Mouse (Mus musculus): ENCODE data around the gene Krt81.

Gene Krt81

DNA sequence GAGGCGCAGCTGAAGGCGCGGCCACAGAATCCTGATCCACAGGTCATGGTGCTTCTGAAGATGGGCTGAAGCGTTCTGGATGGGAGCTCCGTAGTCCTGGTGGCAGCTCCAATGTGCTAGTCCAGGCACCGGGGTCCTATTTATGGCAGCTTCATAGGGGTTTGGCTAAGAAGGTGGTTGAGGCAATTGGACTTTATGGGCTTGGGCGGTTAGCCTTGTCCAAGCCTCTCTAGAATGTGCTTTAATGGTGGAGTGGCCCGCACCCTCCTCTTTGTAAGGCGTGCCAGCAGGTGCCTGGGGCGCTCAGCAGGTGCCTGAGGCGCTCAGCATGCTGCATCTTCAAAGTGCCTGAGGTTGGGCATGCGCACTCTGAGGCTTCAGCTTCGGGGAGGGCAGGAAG, at the start of gene Krt81:
Krt81 (minus strand) TSS at position 101 of the 400 bp plus-strand sequence.
- no peak for DNase-seq (ENCODE audit: low spot score)

DNA sequence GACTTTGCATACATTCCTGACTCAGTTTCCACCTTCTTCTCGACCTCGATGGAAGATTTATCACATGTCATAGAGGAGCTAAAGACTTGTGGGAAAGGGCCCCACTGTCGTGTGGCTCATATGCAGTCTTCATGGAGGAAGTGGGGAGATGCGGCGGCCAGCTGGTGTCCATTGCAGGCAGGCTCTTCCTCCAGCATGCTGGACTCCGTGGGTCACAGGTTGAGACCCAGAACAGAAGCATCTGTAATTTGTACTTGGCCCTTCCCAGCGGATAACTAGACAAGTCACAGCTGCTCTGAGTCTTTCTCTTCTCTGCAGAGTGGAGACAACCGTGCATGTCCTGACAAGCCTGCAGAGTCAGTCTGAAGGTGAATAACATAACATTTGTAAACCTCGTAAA, 44.7 kb upstream of the Krt81 start:
- DNase-seq (ENCODE audit: low spot score) = no peak

DNA sequence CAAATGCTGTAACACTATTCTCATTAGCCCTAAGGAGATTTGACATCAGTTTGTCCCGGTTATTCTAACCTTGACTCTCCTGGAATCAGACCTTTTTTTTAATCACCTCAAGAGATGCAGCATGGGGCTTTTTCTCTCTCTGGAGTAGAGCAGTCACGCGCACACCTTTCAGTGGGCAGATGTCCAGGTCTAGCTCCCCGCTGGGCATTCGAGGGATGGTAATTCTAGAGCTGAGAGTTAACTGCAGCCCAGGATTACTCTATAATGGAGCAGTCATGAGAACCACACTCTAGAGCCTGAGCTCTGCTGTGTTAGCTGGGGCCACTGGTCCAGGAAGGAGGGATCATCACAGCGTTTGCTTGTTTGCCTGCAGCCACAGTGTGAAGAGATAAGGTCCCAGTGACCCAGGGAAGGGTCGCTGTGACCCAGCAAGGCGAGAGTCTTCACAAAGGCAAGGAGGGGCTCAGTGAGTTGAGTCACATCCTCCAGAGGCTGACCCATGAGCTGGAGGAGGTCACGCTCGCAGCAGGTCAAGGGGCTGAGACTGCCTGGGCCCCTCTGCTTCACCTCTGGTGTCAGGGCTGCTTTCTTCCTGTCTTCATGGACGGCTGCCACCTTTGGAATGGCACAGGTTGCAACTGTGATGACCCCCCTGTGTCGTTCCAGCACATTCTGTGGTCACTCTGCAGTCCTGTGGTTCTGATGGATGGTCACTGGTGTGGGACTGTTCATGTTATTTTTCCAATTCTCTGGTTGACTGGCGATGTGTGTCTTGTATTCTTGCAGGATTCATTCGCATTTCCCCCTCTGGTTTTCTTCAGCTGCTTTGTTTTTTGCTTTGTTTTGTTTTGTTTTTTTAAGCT, 43.6 kb upstream of the Krt81 start:
- DNase-seq (ENCODE audit: low spot score) = no peak

DNA sequence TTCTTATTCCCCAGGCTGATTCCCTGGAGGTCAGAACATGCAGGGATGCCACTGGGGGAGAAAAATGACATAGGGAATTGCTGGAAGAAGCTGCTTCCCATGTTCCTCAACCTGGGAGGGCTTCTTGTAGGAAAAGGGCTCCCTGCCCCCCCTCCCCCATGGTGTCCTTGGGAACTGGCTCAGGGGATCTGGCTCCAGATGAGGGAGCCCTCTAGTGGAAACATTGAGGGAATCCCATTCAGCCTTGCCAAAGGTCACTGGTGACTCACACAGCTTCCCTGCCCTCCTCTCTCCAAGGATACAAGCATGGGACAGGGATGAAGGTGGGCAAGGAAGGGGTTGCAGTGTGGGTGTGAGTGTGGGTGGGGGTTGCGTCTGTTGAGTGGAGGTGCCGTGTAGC, 33.6 kb upstream of the Krt81 start:
- no peak for DNase-seq (ENCODE audit: low spot score)

DNA sequence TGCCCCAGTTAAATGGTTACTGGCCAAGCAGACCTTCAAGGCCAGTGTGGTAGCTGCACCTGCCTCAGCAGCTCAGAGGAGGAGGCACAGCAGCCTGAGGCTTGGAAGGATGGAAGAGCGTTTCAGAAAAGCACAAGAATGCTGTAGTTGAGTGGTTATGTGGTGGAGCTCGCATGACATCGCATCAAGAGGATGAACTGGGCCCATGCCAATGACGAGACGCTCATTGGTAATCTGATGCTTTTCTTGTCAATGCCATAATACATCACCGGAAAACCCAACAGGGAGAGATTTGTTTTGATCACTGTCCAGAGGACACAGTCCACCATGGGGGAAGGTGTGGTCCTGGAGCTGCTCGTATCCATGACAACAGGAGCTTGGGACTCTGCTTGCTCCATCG, 31.7 kb upstream of the Krt81 start:
- no peak for DNase-seq (ENCODE audit: low spot score)

DNA sequence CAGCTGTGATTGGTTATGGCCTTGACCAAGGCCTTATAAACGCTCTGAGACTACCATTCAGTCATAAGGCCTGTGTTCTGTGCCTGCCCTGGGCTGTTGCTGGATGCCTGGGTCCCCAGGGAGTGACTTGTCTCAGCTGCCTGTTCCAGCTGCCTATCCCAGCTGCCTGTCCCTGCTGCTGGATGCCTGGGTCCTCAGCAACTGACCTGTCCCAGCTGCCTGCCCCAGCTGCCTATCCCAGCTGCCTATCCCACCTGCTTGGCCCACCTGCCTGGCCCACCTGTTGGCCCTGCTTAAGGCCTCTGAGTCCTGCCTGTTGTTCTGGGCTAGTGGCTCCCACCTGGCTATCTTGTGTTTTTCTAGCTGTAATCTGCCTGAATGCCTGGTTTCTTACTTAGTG, 30.7 kb upstream of the Krt81 start:
- no peak for DNase-seq (ENCODE audit: low spot score)

DNA sequence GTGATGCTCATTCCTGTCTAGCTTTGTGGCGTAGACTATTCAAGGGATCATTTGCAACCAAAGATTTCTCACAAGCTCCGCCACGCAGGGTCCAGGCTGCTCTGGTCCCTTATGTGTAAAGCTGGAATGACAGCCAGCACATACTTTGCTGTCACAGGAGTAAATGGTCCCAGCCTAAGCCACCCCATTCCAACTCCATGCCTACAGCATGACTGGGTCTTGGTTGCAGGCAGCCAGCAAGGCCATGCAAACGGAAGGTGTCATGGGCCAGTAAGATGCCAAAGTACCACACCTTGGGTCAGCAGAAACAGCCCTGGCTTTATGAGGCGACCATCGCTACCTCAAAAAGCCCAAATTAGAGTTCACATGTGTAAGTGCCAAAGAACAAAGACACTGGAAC, 30.2 kb upstream of the Krt81 start:
- no peak for DNase-seq (ENCODE audit: low spot score)

DNA sequence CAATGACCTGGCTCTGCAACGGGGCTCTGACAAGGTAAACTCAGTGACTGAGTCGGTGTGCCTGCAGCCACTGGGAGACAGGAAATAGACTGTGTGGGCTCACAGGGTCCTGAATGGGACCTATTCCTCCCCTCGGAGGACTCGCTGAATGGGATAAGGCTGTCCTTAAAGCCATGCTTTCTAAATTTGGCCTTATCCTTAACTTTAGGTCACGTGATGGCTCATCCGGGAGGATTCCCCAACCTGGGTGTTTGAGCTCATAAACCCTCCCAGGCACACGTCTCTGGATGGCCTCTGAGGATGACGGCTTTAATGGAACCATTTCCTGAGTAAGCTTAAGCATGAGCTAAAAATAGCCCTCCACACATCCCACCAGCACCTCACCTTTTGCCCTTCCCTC, 29.2 kb upstream of the Krt81 start:
- no peak for DNase-seq (ENCODE audit: low spot score)

DNA sequence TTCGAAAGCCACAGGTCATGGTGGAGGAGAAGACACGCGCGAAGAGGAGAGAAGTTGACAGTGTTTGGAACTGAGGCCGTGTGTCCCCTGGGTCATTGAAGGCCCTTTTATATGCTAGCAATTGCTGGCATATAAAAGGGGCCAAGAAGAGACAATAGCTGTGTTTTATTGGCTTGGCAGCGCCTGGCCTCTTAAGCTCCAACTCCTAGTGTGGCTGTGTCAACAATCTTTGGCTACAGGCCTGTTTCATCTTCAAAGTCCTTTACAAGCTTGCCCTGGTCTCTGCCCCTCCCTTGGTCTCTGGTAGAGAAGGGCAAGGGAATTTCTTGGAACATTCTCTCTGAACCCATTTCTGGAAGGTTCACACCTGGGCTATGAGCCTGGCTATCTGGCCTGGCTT, 27.9 kb upstream of the Krt81 start, which contains the start of gene Krt83:
Krt83 (minus strand) TSS at position 82 of the 400 bp plus-strand sequence.
- no peak for DNase-seq (ENCODE audit: low spot score)

DNA sequence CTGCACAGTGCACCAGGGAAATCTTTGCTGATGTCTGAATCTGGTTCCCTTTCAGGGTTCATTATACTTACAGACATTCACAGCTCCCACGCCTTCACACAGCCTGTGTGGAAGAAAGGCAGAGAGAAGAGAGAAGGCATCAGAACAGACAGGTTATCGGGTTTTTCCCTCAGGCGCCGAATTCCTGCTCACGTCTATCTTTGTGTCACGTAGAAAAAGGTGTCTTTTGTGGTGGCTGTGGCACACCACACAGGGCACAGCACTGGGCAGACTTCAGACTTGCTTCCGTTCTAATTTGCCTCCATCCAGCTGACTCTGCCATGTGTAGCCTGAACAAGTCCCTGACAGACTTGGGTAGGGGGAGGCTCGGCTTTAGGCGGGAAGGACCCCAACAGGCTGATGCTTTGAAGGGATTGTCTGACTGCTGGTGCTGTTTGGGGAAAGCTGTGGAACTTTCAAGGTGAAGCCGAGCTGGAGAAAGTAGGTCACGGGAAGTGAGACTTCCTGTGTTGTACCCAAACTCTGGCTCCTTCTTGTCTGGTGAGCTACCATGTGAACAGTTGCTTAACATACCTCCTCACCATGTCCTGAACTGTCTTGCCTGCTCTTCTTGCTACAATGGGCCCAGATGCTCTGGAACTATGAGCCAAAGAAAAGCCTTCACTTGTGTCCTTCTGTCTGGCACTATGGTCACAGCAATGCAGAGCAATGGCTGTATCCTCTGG, 22.5 kb upstream of the Krt81 start:
- peak; percentile 26 for DNase-seq (ENCODE audit: low spot score)

DNA sequence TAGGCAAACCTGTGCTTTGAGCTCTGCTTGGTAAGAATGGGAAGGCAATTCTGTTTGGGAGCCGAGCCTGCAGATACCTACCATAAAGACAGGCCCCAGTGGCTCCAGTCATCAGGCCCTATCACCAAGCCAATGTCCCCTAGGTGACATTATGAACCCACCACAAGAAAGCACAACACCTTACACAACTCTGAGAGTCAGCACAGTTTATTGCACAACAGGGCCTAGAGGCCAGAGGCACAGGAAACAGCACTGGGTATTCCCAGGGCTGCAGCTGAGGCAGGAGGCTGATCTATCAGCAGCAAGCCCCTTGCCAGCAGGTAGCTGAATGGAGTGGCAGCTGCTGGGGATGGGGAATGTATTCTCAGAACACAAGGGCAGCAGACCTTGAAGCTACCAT, 21.4 kb upstream of the Krt81 start:
- DNase-seq (ENCODE audit: low spot score) = no peak

DNA sequence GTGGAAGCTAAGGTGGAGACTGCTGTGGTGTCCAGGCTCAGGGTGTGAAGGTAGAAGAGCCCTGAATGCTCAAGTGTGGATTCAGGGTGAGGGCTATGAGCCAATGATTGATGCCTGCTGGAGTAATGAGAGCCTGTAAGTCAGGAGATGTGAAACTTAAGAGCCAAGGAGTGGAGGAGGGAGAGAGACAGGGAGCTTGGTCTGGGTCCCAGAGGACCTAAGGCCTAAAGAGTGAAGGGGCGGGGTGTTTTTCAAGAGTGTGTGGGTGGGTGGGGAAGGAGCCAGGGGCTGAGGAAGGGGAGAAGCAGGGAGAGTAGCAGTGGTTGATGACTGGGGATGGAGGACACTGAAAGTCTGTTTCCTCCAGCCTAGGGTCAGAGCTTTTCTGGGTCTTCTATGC, 20.1 kb upstream of the Krt81 start:
- no peak for DNase-seq (ENCODE audit: low spot score)

DNA sequence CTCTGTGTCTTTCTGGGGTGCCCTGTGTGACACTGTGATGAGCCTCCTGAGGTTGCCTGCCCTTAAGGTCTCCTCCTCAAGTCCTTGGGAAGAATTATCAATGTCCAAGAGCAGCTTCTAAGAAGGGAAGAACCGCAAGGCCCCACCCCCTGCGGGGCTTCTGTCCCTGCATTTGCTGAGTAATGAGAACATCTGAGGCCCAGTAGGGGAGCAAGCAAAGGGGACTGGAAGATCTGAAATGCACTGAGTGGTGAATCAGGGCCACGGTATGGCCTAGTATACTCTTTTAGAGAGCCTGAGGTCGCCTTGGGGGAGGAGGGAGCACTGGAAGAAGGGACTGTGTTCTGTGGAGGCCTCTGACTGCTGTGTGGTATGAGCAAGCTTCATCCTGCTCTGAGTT, 18.5 kb upstream of the Krt81 start:
- no peak for DNase-seq (ENCODE audit: low spot score)

DNA sequence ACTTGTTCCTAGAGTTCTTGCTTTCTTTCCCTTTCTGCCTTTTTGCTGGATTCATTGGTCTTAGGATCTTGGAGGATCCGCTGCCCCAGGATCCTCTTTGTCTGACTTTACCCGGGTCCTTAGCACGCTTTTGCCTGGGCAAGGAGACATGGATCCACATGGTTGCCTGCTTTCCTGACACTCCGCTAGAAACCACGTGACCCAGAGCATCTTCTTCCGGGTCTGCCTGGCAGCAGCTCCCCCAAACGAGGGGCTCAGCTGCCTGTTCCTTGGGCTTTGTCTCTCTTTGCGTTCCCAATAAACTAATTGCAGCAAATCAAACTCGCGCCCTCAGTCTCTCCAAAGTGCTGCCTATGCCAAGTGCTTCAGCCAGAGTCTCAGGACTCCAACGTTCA, 16.1 kb upstream of the Krt81 start:
- DNase-seq (ENCODE audit: low spot score) = no peak

DNA sequence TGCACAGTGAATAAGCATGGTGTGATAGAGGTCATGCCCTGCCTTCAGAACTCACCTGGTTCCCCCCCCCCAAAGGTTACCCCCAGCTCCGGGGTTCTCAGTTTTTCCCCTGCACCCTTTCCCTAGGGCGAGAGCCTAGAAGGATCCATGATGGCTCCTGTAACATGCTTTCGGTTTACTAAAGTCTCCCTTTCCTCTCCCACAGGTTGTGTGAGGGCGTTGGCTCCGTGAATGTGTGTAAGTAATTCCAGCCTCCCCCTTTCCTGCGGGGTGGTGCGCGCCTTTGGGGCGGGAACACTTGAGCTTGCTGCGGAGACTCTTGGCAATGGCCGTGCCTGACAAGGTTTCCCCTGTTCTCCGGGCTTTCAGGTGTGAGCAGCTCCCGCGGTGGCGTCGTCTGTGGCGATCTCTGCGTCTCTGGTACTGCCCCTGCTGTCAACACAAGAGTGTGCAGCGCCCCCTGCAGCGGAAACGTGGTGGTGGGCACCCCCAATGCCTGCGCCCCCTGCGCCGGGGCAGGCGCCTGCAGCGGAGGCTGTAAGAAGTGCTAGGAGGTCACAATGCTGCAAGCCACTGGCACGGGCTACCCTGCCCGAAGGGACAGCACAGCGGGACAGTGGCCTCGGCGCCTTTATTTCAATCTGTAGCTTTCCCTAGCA, 15.6 kb upstream of the Krt81 start:
- peak; percentile 19 for DNase-seq (ENCODE audit: low spot score)

DNA sequence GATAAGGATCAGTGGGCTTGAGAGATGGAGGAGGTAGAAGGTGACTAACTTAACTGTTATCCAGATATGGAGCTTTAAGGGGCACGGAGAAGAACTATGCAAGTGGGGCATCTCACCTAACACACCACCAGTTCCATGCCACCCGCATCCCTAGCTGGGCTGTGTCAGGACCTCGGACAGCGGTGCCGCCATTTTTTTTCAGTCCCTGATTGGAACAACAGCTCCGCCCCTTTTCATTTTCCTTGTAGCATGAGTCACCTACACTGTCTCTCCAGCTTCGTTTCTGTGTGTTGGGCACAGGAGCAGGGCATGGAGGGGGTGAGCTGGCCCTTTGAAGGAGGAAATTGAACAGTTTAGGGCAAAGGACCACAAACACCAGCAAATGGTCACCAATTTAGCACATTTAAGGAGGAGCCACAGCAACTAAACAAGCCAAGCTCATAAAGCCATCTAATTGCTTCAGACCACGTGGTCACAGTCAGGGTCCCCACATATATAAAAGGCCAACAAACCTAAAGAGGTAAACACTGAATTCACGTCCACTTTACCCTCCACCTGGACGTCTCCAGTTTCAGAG, 9.5 kb upstream of the Krt81 start, which contains the start of gene Krt86:
Krt86 (plus strand) TSS at position 527 of the 577 bp plus-strand sequence.
- no peak for DNase-seq (ENCODE audit: low spot score)

DNA sequence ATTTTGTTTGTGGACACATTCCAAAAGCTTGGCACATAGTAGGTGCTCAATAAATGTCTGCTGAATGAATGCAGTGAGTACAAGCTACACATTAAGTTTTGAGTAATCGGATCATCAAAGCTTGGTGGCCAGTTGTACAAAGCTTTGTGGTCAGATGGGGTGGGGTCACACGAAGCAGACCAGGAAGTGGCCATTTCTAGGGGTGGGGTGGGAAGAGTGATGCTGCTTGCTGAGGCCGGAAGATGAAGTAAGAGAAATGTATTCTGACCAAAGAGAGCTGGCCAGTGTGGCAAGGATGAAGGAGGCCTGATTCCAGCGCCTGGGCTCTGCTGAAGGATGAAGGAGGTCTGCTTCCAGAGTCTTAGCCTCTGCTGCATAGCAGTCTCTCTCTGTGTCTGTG, 5.5 kb upstream of the Krt81 start:
- DNase-seq (ENCODE audit: low spot score) = no peak

DNA sequence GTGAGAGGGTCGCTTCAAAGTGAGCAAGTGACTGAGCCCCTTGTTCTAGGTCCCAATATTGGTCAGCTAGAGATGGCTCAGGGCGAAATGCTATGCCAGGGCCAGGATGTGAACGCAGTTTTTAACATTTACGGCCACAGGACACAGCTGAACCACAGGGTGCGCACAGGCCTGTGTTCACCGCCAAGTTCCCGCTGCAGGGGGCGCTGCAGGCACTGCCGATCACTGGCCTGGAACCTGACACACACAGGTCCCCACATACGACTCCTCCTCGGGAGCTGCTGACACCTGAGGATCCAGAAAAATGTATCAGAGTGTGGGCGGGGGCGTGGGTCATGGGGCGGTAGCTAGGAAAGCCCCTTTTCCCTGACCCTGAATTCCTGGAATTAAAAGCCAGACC, 4.3 kb downstream of the Krt81 start:
- DNase-seq (ENCODE audit: low spot score) = no peak

DNA sequence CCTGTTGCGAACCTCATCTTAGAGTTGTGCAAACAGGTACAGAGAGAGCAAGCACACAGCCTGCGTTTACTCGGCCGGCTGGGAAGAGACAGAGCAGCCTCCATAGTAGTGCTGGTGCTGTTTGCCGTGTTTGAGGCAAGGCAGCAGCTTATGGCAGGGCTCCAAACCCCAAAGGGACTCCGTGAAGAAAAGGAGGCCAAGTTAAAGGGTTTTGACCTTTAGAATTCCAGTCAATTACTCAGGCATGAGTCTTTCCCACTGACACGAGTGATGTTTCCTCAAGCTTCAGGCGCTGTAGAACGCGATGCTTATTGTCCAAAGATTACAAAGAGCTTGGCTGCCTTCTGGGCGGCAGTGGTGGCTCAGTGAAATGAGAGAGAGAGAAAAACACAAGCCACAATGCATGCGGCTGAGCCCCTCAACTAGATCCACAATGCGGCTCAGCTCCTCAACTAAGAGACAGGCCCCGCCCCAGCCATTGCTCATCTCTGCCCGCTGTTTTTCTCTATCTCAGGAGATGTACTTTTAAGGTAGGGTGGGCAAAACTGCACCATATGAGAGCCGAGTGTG, 5.1 kb downstream of the Krt81 start:
- DNase-seq (ENCODE audit: low spot score) = no peak

DNA sequence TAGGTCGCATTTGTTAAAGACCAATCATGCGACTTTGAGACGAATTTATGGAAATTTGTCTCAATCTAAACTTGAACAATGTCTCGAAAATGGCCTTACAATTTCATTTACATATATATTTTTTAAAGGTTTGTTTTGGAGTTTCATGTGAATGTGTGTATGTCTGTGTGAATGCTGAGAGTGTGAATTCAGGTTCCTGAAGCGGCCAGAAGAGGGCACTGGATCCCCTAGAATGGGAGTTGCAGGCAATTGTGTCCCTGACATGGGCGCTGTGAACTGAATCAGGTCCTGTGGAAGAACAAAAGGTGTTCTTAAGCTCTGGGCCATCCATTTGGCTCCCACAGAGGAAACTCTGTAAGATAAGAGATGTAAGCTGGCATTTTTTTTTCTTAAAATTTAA, 7.7 kb downstream of the Krt81 start:
- no peak for DNase-seq (ENCODE audit: low spot score)

DNA sequence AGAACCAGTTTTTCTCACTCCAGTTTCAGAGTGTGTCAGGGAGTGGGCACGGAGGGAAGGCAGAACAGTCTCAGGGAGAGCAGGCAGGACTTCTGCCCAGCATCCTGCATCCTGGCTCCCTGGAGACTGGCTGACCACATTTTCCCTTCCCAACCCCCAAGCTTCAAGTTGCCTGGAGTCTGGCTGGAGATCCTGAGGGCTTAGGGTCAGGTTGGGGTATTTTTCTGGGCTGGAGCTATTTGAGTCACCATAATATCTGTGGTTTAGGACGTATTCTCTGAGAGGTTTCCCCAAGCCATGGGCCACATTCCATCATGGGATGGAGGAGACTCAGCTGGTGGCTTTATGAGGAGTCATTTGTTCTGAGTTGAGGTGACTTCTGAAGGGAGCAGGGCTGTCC, 8.3 kb downstream of the Krt81 start:
- DNase-seq (ENCODE audit: low spot score) = no peak

DNA sequence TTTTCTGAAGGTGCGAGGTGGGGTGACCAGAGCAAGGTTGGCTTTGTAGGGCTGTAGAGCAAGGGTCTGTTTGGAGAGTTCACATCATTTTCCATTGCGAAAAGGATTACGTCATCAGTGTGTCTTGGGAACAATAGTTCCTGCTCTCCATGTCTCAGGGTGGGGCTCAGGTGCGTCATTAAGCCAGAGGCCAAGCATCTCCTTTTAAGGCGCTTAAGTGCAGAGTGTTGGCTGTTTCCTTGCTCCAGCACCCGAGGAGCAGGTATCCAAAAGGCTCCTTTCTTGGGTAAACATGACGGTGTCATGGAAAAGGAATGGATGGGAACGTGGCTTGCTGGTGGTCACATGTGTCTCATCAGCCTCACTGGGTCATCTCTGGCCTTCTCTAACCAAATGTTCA, 8.8 kb downstream of the Krt81 start:
- no peak for DNase-seq (ENCODE audit: low spot score)

Data from left cerebral cortex, adult 11 months (tissue).